Mouse (Mus musculus) myocyte (in vitro differentiated cells): ENCODE measurements around the gene Bag5. TPM values are rescaled to one million over a fixed set of nuclear protein-coding genes. Genes with fewer than 3 reads are reported as not detected.

Experiments
- H3K27me3 ChIP-seq: one replicate; pipeline ENCODE4 v1.6.1; 2011; ENCODE audit not compliant: control insufficient read depth, insufficient read depth, insufficient read length
- H3K36me3 ChIP-seq: one replicate; pipeline ENCODE4 v1.6.1; 2011; ENCODE audit not compliant: control insufficient read depth, insufficient read depth
- H3K4me2 ChIP-seq: one replicate; pipeline ENCODE4 v1.6.1; 2011; ENCODE audit warnings: low read depth, control low read depth
- H3K4me3 ChIP-seq: one replicate; pipeline ENCODE4 v1.5.1; 2011; ENCODE audit warnings: mild to moderate bottlenecking, control low read depth, moderate library complexity
- H3K79me2 ChIP-seq: one replicate; pipeline ENCODE4 v1.6.1; 2011; ENCODE audit not compliant: control insufficient read depth, insufficient read depth
- H3ac ChIP-seq: one replicate; pipeline ENCODE4 v1.6.1; 2011; ENCODE audit not compliant: control insufficient read depth, insufficient read length
- CEBPB ChIP-seq: IDR thresholded peaks from 2 replicates; pipeline ENCODE4 v1.6.1; 2011; ENCODE audit warnings: mild to moderate bottlenecking, moderate library complexity; ENCODE audit not compliant: poor library complexity, insufficient read depth, severe bottlenecking
- E2F4 ChIP-seq: IDR thresholded peaks from one replicate; pipeline ENCODE4 v1.6.1; 2011; ENCODE audit warnings: mild to moderate bottlenecking, control low read depth, moderate library complexity; ENCODE audit not compliant: insufficient read depth
- MAX ChIP-seq: IDR thresholded peaks from one replicate; pipeline ENCODE4 v1.6.1; 2011; ENCODE audit warnings: low read depth, mild to moderate bottlenecking, control low read depth
- MYOD1 ChIP-seq, 3 experiments: IDR thresholded peaks; one replicate each; pipeline ENCODE4 v1.6.1; 2011; ENCODE audit warnings: control low read depth in 2 of 3, low read depth in 2 of 3, mild to moderate bottlenecking in 2 of 3, moderate library complexity in 1 of 3; ENCODE audit not compliant: insufficient read length in 2 of 3, control insufficient read depth in 1 of 3
- MYOG ChIP-seq, 3 experiments: IDR thresholded peaks; one replicate each; pipeline ENCODE4 v1.6.1; 2011; ENCODE audit warnings: control low read depth in 2 of 3, low read depth in 2 of 3, mild to moderate bottlenecking in 2 of 3; ENCODE audit not compliant: insufficient read length in 2 of 3, control insufficient read depth in 1 of 3, insufficient read depth in 1 of 3
- POLR2A ChIP-seq: IDR thresholded peaks from one replicate; pipeline ENCODE4 v1.6.1; 2011; ENCODE audit warnings: low read depth, mild to moderate bottlenecking, control low read depth, moderate library complexity; ENCODE audit not compliant: insufficient read length
- POLR2AphosphoS2 ChIP-seq: IDR thresholded peaks from one replicate; pipeline ENCODE4 v1.6.1; 2011; ENCODE audit warnings: low read depth, control low read depth; ENCODE audit not compliant: insufficient read length
- REST ChIP-seq: IDR thresholded peaks from one replicate; pipeline ENCODE4 v1.6.1; 2011; ENCODE audit warnings: mild to moderate bottlenecking, control low read depth, moderate library complexity; ENCODE audit not compliant: insufficient read depth, insufficient read length
- SRF ChIP-seq: IDR thresholded peaks from one replicate; pipeline ENCODE4 v1.6.1; 2011; ENCODE audit warnings: low read depth; ENCODE audit not compliant: control insufficient read depth, insufficient read length
- TCF12 ChIP-seq: IDR thresholded peaks from one replicate; pipeline ENCODE4 v1.6.1; 2011; ENCODE audit warnings: mild to moderate bottlenecking, control low read depth; ENCODE audit not compliant: poor library complexity, insufficient read depth, severe bottlenecking
- TCF3 ChIP-seq: IDR thresholded peaks from one replicate; pipeline ENCODE4 v1.6.1; 2011; ENCODE audit warnings: low read depth, control low read depth; ENCODE audit not compliant: insufficient read length
- USF1 ChIP-seq: IDR thresholded peaks from one replicate; pipeline ENCODE4 v1.6.1; 2011; ENCODE audit warnings: low read depth, mild to moderate bottlenecking, control low read depth, moderate library complexity
- polyA plus RNA-seq: library from polyadenylated mRNA; unstranded; fragments of >200 nt; fragmentation: generic; extraction: Trizol; gene quantifications from one replicate; pipeline ENCODE4 v1.2.1, GENCODE M21; 2012; ENCODE audit warnings: missing spikeins

Gene Bag5
- polyA plus RNA-seq, 1 experiment: 20.3 TPM

DNA sequence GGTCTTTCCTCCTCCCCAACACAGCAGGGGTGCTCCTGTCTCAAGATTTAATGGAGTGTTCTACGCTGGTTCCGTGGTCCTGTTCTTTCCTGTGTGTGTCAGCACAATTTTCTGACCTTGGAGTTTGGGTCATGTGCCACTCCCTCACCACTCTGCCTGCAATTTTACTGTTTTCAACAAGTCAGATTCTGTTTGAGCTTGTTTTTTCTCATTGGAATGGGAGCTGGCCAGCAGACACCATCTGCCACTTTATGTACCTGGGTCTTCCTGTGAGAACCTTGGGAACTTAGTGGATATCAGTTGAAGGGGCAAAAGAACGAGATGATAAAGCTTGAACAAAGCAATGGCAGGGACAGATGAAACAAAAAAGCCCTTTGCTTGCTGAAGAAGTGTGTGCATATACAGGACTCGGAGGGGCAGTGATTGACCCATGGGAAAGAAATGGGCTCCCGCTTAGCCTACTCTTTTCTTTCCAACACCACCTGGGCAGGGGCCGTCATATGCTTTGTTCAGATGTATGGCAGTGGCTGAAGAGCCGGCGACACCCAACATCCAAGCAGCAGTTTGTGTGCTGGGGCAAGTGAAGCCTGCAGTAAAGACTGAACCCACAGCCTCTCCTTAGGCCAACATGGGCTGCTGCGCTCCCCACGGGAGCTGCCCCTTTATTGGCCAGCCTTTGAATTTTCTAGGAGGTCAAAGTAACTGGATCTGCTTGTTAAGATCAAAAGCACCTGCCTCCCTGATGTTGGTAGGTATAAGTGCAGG, 44.7 kb upstream of the Bag5 start:
- Histone ChIP-seq H3K4me3 (peak overlapping the region; percentile 87), H3ac (peak overlapping the region; percentile 87), H3K4me2 (peak overlapping the region; percentile 69), H3K27me3 (no peaks in the 10 kb centered on the region), H3K36me3 (no peaks in the 10 kb centered on the region), H3K79me2 (peaks cover 37% of the 10 kb centered on the region)
- TF ChIP-seq TCF3: no peak
- no peak for TF ChIP-seq CEBPB
- TF ChIP-seq MAX: no peak
- TF ChIP-seq MYOG (IDR thresholded peaks at IDR 0.05; ENCODE audit: control insufficient read depth in 1 of 3, insufficient read depth in 1 of 3, insufficient read length in 2 of 3, low read depth in 2 of 3): no peak
- no peak for TF ChIP-seq E2F4
- TF ChIP-seq POLR2A: no peak
- TF ChIP-seq USF1: no peak
- no peak for TF ChIP-seq REST
- no peak for TF ChIP-seq SRF
- no peak for TF ChIP-seq MYOD1 (IDR thresholded peaks at IDR 0.05; ENCODE audit: control insufficient read depth in 1 of 3, insufficient read length in 2 of 3, low read depth in 2 of 3)

DNA sequence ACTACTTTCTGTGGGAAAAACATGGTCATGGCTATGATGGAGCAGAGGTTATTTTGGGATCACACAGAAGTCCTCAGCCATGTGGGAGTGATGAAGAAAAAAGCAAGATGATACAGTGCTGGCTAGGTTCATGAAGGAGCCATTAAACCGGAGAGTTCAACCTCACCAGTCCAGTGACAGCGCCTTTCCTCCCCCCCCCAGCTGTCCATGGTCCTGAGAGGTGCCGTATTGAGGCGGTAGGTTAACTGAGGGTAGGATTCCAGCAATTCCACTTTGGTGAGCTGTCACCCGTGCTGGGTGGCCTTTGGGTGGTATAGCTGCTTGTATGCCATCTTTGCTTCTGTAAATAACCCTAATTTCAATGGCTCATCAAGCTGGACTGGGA, 43.6 kb upstream of the Bag5 start:
- H3ac ChIP-seq: no peak overlapping the region
- peak overlapping the region; percentile 69 for H3K4me2 ChIP-seq
- H3K79me2 ChIP-seq: peaks cover 26% of the 10 kb centered on the region
- no peak for TF ChIP-seq TCF12
- no peak for TF ChIP-seq CEBPB
- TF ChIP-seq MYOD1 (IDR thresholded peaks at IDR 0.05; ENCODE audit: control insufficient read depth in 1 of 3, insufficient read length in 2 of 3, low read depth in 2 of 3): peak in 2 of 3 experiments; percentile 22 to 67
- no peak for TF ChIP-seq USF1
- peak in 1 of 3 experiments; percentile 78 for TF ChIP-seq MYOG (IDR thresholded peaks at IDR 0.05; ENCODE audit: control insufficient read depth in 1 of 3, insufficient read depth in 1 of 3, insufficient read length in 2 of 3, low read depth in 2 of 3)
- TF ChIP-seq MAX: no peak
- peak; percentile 12 for TF ChIP-seq POLR2AphosphoS2
- TF ChIP-seq REST: peak; percentile 87
- H3K36me3 ChIP-seq: no peaks in the 10 kb centered on the region
- H3K27me3 ChIP-seq: no peaks in the 10 kb centered on the region
- no peak overlapping the region for H3K4me3 ChIP-seq

DNA sequence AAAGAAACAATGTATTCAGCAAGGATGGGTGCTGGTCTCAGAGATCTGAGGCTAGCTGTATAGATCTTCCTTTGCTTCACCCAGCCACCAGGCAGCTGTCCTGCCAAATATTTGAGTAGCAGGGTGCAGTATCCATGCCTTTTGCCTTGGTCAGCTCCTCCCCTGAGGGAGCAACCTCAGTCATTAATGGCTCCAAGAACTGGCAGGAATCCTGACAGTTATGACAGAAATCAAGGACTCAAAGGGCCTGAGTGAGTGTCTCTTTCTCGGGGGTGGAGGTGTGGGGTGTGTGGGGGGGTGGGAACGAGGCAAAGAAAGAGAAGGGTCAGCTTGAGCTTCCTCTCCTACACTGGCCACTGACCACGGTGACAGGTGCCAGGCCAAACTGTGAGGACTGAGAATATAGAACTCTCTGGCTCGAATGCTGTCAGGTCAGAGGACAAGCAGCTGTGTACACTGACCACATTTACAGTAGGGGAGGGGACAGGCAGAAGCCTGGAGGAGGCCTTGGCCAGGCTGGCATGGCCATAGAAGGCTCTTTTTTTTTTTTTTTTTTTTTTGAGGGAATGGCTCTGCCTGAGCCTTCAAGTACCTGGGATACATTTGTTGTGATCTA, 43.1 kb upstream of the Bag5 start:
- H3K4me2 ChIP-seq: peak overlapping the region; percentile 69
- H3K36me3 ChIP-seq: no peaks in the 10 kb centered on the region
- TF ChIP-seq TCF12: peak; percentile 73
- peak; percentile 69 to 90 (median 80) for TF ChIP-seq MYOG (IDR thresholded peaks at IDR 0.05; ENCODE audit: control insufficient read depth in 1 of 3, insufficient read depth in 1 of 3, insufficient read length in 2 of 3, low read depth in 2 of 3)
- peak; percentile 26 for TF ChIP-seq TCF3
- TF ChIP-seq MAX: no peak
- TF ChIP-seq SRF: peak; percentile 52
- TF ChIP-seq CEBPB: no peak
- TF ChIP-seq POLR2A: no peak
- TF ChIP-seq REST: no peak
- TF ChIP-seq MYOD1 (IDR thresholded peaks at IDR 0.05; ENCODE audit: control insufficient read depth in 1 of 3, insufficient read length in 2 of 3, low read depth in 2 of 3): peak; percentile 74 to 90 (median 90)
- no peak for TF ChIP-seq POLR2AphosphoS2
- TF ChIP-seq USF1: no peak
- H3K79me2 ChIP-seq: peaks cover 21% of the 10 kb centered on the region
- H3K27me3 ChIP-seq: no peaks in the 10 kb centered on the region
- no peak overlapping the region for H3K4me3 ChIP-seq
- H3ac ChIP-seq: no peak overlapping the region

DNA sequence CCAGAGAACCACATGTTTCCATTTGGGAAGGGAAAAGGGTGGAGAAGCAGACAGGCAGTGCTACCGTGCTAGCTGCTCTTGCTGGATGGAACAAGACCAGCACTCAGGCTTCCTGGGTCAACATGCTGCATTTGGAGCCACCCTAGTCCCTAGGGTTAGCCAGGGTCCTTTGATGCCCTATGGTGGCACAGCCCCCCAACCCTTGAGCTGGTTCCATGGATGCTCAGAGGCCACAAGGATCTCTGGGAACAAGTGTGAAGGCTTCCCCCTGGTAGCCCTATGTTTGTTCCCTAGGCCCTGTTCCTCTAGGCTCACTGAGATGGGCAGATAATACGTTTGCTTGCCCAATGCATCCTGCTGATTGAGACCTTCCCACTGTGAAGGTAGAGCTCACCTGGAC, 42.2 kb upstream of the Bag5 start:
- peak overlapping the region; percentile 50 for H3K4me2 ChIP-seq
- no peak overlapping the region for H3K4me3 ChIP-seq
- H3K36me3 ChIP-seq: no peaks in the 10 kb centered on the region
- H3K79me2 ChIP-seq: peaks cover 12% of the 10 kb centered on the region
- no peaks in the 10 kb centered on the region for H3K27me3 ChIP-seq
- no peak overlapping the region for H3ac ChIP-seq
- TF ChIP-seq USF1 (no peak), TCF12 (no peak), TCF3 (no peak), MAX (no peak), MYOG (IDR thresholded peaks at IDR 0.05; ENCODE audit: control insufficient read depth in 1 of 3, insufficient read depth in 1 of 3, insufficient read length in 2 of 3, low read depth in 2 of 3) (no peak)

DNA sequence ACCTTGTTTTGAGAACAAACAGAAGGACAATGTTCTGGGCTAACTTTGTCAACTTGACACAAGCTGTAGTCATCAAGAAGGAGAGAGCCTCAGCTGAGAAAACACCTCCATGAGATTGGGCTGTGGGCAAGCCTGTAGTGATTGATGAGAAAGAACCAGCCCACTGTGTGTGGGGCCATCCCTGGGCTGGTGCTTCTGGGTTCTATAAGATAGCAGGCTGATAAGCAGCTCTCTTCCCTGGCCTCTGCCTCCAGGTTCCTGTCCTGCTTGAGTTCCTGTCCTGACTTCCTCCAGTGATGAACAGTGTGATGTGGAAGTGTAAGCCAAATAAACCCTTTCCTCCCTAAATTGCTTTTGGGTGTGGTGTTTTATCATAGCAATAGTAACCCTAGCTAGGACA, 41.7 kb upstream of the Bag5 start:
- H3K36me3 ChIP-seq: no peaks in the 10 kb centered on the region
- no peak overlapping the region for H3ac ChIP-seq
- no peaks in the 10 kb centered on the region for H3K27me3 ChIP-seq
- TF ChIP-seq TCF12 (no peak), MYOG (IDR thresholded peaks at IDR 0.05; ENCODE audit: control insufficient read depth in 1 of 3, insufficient read depth in 1 of 3, insufficient read length in 2 of 3, low read depth in 2 of 3) (no peak), TCF3 (no peak), E2F4 (no peak), MAX (no peak), CEBPB (no peak), USF1 (no peak), REST (no peak), SRF (no peak), POLR2AphosphoS2 (no peak), MYOD1 (IDR thresholded peaks at IDR 0.05; ENCODE audit: control insufficient read depth in 1 of 3, insufficient read length in 2 of 3, low read depth in 2 of 3) (no peak), POLR2A (no peak)
- H3K79me2 ChIP-seq: peaks cover 8% of the 10 kb centered on the region
- H3K4me3 ChIP-seq: no peak overlapping the region
- no peak overlapping the region for H3K4me2 ChIP-seq
